Mouse (Mus musculus): ENCODE results near the gene Dcst2. TPM values are rescaled to one million over a fixed set of nuclear protein-coding genes. Genes with fewer than 3 reads are reported as not detected.

Gene Dcst2
- total and polyA plus RNA-seq, 3 experiments, result 0.06 TPM; not detected in 2

DNA sequence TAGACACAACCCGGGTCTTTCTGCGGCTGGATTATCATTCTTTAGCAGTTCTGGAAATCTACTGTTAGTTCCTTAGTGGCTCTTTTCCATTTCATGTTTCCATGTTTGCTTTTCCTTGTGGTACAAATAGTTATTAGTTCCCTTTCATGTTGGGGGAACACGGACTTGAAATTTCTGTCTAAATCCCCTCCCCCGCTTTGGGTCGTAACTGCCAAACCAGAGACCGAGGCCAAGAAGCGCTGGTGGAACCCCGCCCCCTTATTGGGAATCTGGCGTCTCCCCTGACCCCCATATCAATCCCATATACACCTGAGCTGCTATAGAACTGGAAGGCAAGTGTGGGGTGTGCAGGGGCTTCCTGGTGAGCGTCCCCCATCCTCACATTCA is 33.6 kb downstream of the Dcst2 start:
- TF ChIP-seq BHLHE40 (IDR thresholded peaks at IDR 0.05; ENCODE audit: borderline replicate concordance, low read depth, low read length) (peak; percentile 8; the same call in 1 of the 2 replicates), CTCF (IDR thresholded peaks at IDR 0.05 in 2 of 3, conservative IDR thresholded peaks at IDR 0.05 in 1 of 3; ENCODE audit: control insufficient read depth in 1 of 3, insufficient read depth in 1 of 3, low read depth in 2 of 3, low read length in 3 of 3, poor library complexity in 1 of 3, severe bottlenecking in 1 of 3) (no peak), EP300 (IDR thresholded peaks at IDR 0.05; ENCODE audit: low read depth in 1 of 2, low read length in 2 of 2) (peak in 1 of 2 experiments; percentile 53; a peak in 1 of 4 replicates), TCF12 (IDR thresholded peaks at IDR 0.05; ENCODE audit: low read depth, low read length) (0 out of 2 replicates have a peak, but pooled peaks have one; percentile 7), POLR2AphosphoS2 (IDR thresholded peaks at IDR 0.05; ENCODE audit: low read length) (no peak), CHD1 (IDR thresholded peaks at IDR 0.05; ENCODE audit: low read depth, low read length) (peak; percentile 73; the same call in 1 of the 2 replicates), MXI1 (IDR thresholded peaks at IDR 0.05; ENCODE audit: low read depth, low read length) (no peak)
- peaks cover 8 to 17% of the 10 kb centered on the region in 2 experiments for H3K4me1 ChIP-seq (ENCODE audit: control insufficient read depth in 1 of 2, insufficient read depth in 2 of 2, low read length in 2 of 2)

DNA sequence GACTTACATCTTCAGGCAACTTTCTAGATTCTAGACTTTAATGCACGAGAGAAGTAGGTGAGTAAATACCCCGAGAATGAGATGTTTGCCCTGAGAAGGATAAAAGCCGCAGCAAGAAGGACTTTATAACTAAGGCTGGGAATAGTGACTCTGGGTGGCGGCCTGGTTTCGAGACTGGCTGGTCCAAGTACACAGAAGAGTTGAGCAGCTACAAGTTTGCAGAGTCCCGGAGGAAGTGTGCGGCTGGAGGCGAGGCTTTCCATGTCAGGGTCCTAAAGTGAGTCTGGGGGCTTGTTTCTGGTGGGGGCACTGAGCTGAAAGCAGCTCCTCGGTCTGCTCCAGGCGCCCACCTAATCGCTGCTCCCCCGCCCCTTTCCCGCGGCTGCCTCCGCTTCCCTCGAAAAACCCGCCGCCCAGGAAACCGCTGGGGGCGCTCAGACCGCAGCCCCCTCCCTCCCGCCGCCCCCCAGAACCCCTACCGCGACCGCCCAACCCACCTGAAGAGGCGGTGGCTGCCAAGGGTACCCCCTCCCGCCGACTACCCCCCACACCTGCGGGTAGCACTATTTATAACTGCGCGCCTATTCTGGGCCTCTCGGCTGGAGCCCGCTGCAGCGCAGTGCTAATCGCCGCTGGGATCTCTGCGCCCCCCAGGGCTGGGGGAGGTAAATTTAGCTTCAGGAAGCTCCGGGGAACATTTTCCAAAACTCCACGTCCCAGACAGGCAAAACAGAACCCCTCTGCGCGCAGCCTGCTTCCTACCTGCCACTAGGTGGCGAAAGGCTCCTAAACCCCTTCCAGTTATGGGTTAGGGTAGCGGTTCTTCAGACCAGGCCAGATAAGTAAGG is 34.3 kb downstream of the Dcst2 start:
- Histone ChIP-seq H3K36me3 (ENCODE audit: control insufficient read depth in 1 of 2, insufficient read depth in 2 of 2, low read length in 2 of 2) (peaks cover 2 to 6% of the 10 kb centered on the region in 2 experiments; a peak in 3 of 4 replicates), H3K27ac (ENCODE audit: control insufficient read depth, low read depth, low read length) (peak overlapping the region; percentile 75), H3K4me1 (ENCODE audit: control insufficient read depth in 1 of 2, insufficient read depth in 2 of 2, low read length in 2 of 2) (peaks cover 7 to 13% of the 10 kb centered on the region in 2 experiments), H3K9ac (ENCODE audit: control insufficient read depth, low read depth, low read length, poor library complexity, severe bottlenecking) (peak overlapping the region; percentile 73), H3K79me2 (ENCODE audit: control insufficient read depth, insufficient read depth, low read length, poor library complexity) (peaks cover 16% of the 10 kb centered on the region), H3K27me3 (ENCODE audit: control insufficient read depth in 1 of 2, insufficient read depth in 2 of 2, low read length in 2 of 2) (no peaks in the 10 kb centered on the region), H3K9me3 (replicated peaks; ENCODE audit: insufficient read depth, low read length) (no peaks in the 10 kb centered on the region), H3K4me3 (ENCODE audit: control insufficient read depth in 1 of 2, insufficient read depth in 1 of 2, low read depth in 2 of 2, low read length in 2 of 2) (peak overlapping the region; percentile 75 to 78)
- peak; percentile 91 for DNase-seq (ENCODE audit: low read depth, low spot score)
- TF ChIP-seq MAZ (IDR thresholded peaks at IDR 0.05; ENCODE audit: low read depth, low read length) (peak; percentile 56), MAFK (IDR thresholded peaks at IDR 0.05; ENCODE audit: borderline replicate concordance, low read depth, low read length) (0 out of 2 replicates have a peak, but pooled peaks have one; percentile 45), ZKSCAN1 (IDR thresholded peaks at IDR 0.05; ENCODE audit: low read depth, low read length) (0 out of 2 replicates have a peak, but pooled peaks have one; percentile 21), GABPA (IDR thresholded peaks at IDR 0.05; ENCODE audit: low read depth, low read length) (no peak), MYC (IDR thresholded peaks at IDR 0.05; ENCODE audit: low read depth, low read length) (0 out of 2 replicates have a peak, but pooled peaks have one; percentile 24), SMC3 (IDR thresholded peaks at IDR 0.05; ENCODE audit: low read depth, low read length) (peak; percentile 74), JUND (IDR thresholded peaks at IDR 0.05; ENCODE audit: low read depth, low read length) (no peak), E2F4 (IDR thresholded peaks at IDR 0.05; ENCODE audit: borderline replicate concordance, low read depth, low read length) (no peak), NELFE (IDR thresholded peaks at IDR 0.05; ENCODE audit: low read depth, low read length) (peak; percentile 58), EP300 (IDR thresholded peaks at IDR 0.05; ENCODE audit: low read depth in 1 of 2, low read length in 2 of 2) (no peak; a peak in 1 of 4 replicates), MEF2A (IDR thresholded peaks at IDR 0.05; ENCODE audit: extremely low read depth, insufficient replicate concordance, low read depth, low read length, poor library complexity, severe bottlenecking) (peak; percentile 82), ZMIZ1 (IDR thresholded peaks at IDR 0.05; ENCODE audit: low read depth, low read length) (peak; percentile 99), ZNF384 (IDR thresholded peaks at IDR 0.05; ENCODE audit: low read depth, low read length) (no peak), TBP (IDR thresholded peaks at IDR 0.05; ENCODE audit: low read depth, low read length) (peak; percentile 98), ELF1 (IDR thresholded peaks at IDR 0.05; ENCODE audit: low read depth, low read length) (peak; percentile 42), KAT2A (conservative IDR thresholded peaks at IDR 0.05; ENCODE audit: low read depth, low read length) (no peak; the same call in 1 of the 2 replicates), RAD21 (IDR thresholded peaks at IDR 0.05; ENCODE audit: low read depth, low read length) (peak; percentile 47), UBTF (IDR thresholded peaks at IDR 0.05; ENCODE audit: borderline replicate concordance, insufficient read depth, low read depth, low read length) (no peak), POLR2A (IDR thresholded peaks at IDR 0.05; ENCODE audit: control insufficient read depth in 1 of 2, insufficient read depth in 1 of 2, low read depth in 1 of 2, low read length in 2 of 2, poor library complexity in 1 of 2) (peak; percentile 90 to 91; a peak in 3 of 4 replicates), CHD2 (IDR thresholded peaks at IDR 0.05; ENCODE audit: low read length) (no peak), MAX (IDR thresholded peaks at IDR 0.05; ENCODE audit: low read length) (no peak; the same call in 1 of the 2 replicates), NRF1 (IDR thresholded peaks at IDR 0.05; ENCODE audit: insufficient read depth, low read depth, low read length, poor library complexity, severe bottlenecking) (no peak), TAL1 (IDR thresholded peaks at IDR 0.05; ENCODE audit: low read length) (no peak)

More for the DNA sequence above, 33.6 kb downstream of the Dcst2 start:
- Histone ChIP-seq H3K4me3 (ENCODE audit: control insufficient read depth in 1 of 2, insufficient read depth in 1 of 2, low read depth in 2 of 2, low read length in 2 of 2) (peak overlapping the region; percentile 75 to 78), H3K9me3 (replicated peaks; ENCODE audit: insufficient read depth, low read length) (no peaks in the 10 kb centered on the region), H3K27ac (ENCODE audit: control insufficient read depth, low read depth, low read length) (peak overlapping the region; percentile 75), H3K27me3 (ENCODE audit: control insufficient read depth in 1 of 2, insufficient read depth in 2 of 2, low read length in 2 of 2) (no peaks in the 10 kb centered on the region), H3K79me2 (ENCODE audit: control insufficient read depth, insufficient read depth, low read length, poor library complexity) (peaks cover 16% of the 10 kb centered on the region), H3K9ac (ENCODE audit: control insufficient read depth, low read depth, low read length, poor library complexity, severe bottlenecking) (peak overlapping the region; percentile 73), H3K36me3 (ENCODE audit: control insufficient read depth in 1 of 2, insufficient read depth in 2 of 2, low read length in 2 of 2) (peaks cover 2 to 12% of the 10 kb centered on the region in 2 experiments; a peak in 3 of 4 replicates)
- DNase-seq (ENCODE audit: low read depth, low spot score), result peak; percentile 62
